Mouse (Mus musculus) forebrain, embryonic 14.5 days (tissue): ENCODE data around the gene Fkbp10. TPM values are rescaled to one million over a fixed set of nuclear protein-coding genes. Genes with fewer than 3 reads are reported as not detected.
A peak's percentile ranks its signal among the peaks of the same experiment; 100 is the strongest.

Experiments used
- ATAC-seq: fragments of 200-750 bp; cut with Nextera tagmentation; 2 replicates; pipeline ENCODE4 v1.8.0; 2017; ENCODE audit warnings: mild to moderate bottlenecking, moderate library complexity
- DNase-seq: peaks from one replicate; pipeline ENCODE4 v3.0.0-alpha.2; 2015; ENCODE audit warnings: low spot score
- H3K27ac ChIP-seq: fragments of 300-500 bp; sonication (generic); 2 replicates; pipeline ENCODE4 v1.5.1; 2014; ENCODE audit warnings: low read depth, mild to moderate bottlenecking, control low read depth, low read length, moderate library complexity
- H3K27me3 ChIP-seq: fragments of 300-500 bp; sonication (generic); replicated peaks from 2 replicates; pipeline ENCODE4 v1.6.1; 2014; ENCODE audit warnings: low read length, control low read depth, mixed read lengths; ENCODE audit not compliant: control insufficient read depth, insufficient read depth
- H3K36me3 ChIP-seq: fragments of 300-500 bp; sonication (generic); 2 replicates; pipeline ENCODE4 v1.6.1; 2014; ENCODE audit warnings: low read length, control low read depth; ENCODE audit not compliant: control insufficient read depth, insufficient read depth
- H3K4me1 ChIP-seq: fragments of 300-500 bp; sonication (generic); 2 replicates; pipeline ENCODE4 v1.6.1; 2014; ENCODE audit warnings: antibody characterized with exemption, low read length, control low read depth; ENCODE audit not compliant: control insufficient read depth, insufficient read depth
- H3K4me2 ChIP-seq: fragments of 300-500 bp; sonication (generic); 2 replicates; pipeline ENCODE4 v1.6.1; 2014; ENCODE audit warnings: mild to moderate bottlenecking, control low read depth, low read length
- H3K4me3 ChIP-seq: fragments of 300-500 bp; sonication (generic); 2 replicates; pipeline ENCODE4 v1.5.1; 2014; ENCODE audit warnings: low read depth, low read length, control low read depth
- H3K9ac ChIP-seq: fragments of 300-500 bp; sonication (generic); 2 replicates; pipeline ENCODE4 v1.6.1; 2014; ENCODE audit warnings: mild to moderate bottlenecking, low read length, control low read depth, moderate library complexity
- H3K9me3 ChIP-seq: fragments of 300-500 bp; sonication (generic); replicated peaks from 2 replicates; pipeline ENCODE4 v1.6.1; 2016; ENCODE audit warnings: low read length, control low read depth, mixed read lengths; ENCODE audit not compliant: control insufficient read depth
- WGBS: fragments of 180-500 bp; shearing (Covaris S2); extraction: QIAGEN DNeasy Blood & Tissue Kit; methylation state at CpG from one replicate; pipeline ENCODE4 v1.1.7; 2014; 5-methylcytosine and 5-hydroxymethylcytosine counted together
- polyA plus RNA-seq: library from polyadenylated mRNA; unstranded; fragments of >200 nt; fragmentation: Nextera tagmentation; extraction: Ambion mirVana; gene quantifications from 2 replicates; pipeline ENCODE4 v1.2.1, GENCODE M21; 2014

The Fkbp10 gene
- 16.1 and 20.8 TPM in 2 replicates for polyA plus RNA-seq

DNA sequence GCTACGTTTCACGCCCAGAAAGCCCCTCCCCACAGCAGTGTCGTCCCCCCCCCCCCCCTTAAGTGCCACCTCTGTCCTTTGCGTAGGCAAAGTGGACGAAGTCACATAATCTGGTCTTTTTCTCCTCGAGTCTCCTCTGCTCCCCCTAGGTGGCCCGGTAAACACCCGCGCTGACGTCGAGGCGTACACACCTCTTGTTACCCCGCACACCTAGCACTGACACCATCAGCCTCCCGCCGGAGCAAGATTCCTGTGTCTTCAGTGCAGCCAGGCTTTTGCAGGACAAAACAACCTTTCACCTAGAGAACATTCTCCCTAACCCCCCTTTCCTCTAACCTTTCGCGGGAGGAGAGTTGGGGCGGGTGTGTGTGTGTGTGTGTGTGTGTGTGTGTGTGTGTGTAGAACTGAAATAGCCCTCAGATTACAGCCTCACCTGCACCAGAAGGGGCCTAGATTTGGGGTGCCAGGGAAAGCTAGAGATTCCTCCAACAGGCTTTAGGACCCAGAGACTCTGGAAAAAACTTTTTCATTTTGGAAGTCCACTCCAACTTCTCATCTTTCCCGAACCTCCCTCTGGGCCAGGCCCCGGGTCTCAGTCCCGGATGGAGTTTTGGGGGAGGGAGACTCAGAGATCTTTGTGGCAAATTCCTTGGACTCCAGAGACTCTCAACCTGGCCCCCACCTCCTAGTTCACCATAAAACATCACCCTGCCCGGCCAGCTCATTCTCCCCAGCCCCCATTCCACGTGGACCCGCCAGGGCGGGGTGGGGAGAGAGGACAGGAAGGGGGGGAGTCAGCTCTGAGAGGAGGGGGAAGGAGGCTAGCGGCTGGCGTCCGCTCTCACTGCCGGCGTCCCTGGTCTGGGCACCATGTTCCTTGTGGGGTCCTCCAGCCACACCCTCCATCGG, at the start of gene Fkbp10:
Gene Fkbp10 (plus strand): TSS at position 784 of the 909 bp plus-strand sequence.
- under 1% methylated on average over 26 of the region's 31 CpGs for WGBS
- Histone ChIP-seq H3K9me3 (no peaks in the 10 kb centered on the region), H3K27ac (no peak within 1 kb of the TSS; the same call in 1 of the 2 replicates), H3K4me2 (peak within 1 kb of the TSS; percentile 64), H3K4me3 (peak within 1 kb of the TSS; percentile 56), H3K9ac (peak within 1 kb of the TSS; percentile 70), H3K27me3 (peaks cover 13% of the 10 kb centered on the region; the same call in 1 of the 2 replicates), H3K36me3 (no peaks in the 10 kb centered on the region), H3K4me1 (no peaks in the 10 kb centered on the region)
- DNase-seq (no peak), ATAC-seq (peak; percentile 16; the same call in 1 of the 2 replicates)

DNA sequence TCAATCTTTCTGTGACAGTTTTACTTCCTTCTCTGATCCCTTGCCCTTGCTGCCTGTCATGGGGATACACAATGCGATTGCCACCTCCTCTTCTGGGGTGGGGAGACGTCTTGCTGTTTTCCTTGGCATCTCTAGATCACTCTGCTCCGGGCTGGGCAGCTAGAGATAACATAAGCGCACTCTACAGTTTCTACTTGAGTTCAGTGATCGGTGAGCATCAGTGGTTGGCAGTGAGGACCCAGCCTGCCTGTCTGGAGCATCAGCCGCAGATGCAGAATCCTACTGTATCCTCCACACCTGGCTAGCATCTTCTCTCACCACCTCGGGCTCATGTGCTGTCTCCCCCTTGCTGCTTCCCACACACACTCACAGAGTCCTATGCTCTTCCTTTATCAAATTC, 46.4 kb upstream of the Fkbp10 start:
- H3K27ac ChIP-seq = no peak overlapping the region
- H3K36me3 ChIP-seq = peaks cover 15% of the 10 kb centered on the region
- no peak overlapping the region for H3K9ac ChIP-seq
- 86% methylated on average over 7 of the region's 7 CpGs for WGBS
- no peak overlapping the region for H3K4me2 ChIP-seq
- no peaks in the 10 kb centered on the region for H3K4me1 ChIP-seq
- no peak for ATAC-seq
- no peak for DNase-seq
- no peak overlapping the region for H3K4me3 ChIP-seq
- H3K9me3 ChIP-seq = no peaks in the 10 kb centered on the region
- H3K27me3 ChIP-seq = no peaks in the 10 kb centered on the region

DNA sequence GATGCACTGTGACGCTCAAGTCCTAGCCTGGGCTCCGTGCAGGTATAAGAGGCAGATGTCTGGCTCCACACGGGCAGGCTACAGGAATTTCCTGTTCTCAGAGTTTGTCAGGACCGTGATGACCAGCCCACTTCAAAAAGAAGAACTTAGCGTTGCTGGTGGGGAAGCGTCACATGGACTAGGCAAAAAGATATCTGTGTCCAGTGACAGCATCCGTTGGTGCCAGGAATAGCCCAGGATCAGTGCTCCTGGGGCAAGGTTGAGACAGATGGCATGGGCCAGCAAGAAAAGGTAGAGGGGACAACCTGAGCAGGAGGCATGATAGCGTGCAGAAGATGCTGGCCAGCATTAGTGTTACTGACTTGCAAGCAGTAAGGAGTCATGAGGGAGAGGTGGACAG, 45.7 kb upstream of the Fkbp10 start:
- H3K36me3 ChIP-seq = peaks cover 17% of the 10 kb centered on the region
- no peak overlapping the region for H3K9ac ChIP-seq
- ATAC-seq (no peak), DNase-seq (no peak)
- H3K9me3 ChIP-seq = no peaks in the 10 kb centered on the region
- H3K27me3 ChIP-seq = no peaks in the 10 kb centered on the region
- no peak overlapping the region for H3K4me3 ChIP-seq
- no peak overlapping the region for H3K27ac ChIP-seq
- no peaks in the 10 kb centered on the region for H3K4me1 ChIP-seq
- WGBS = 82% methylated on average over 8 of the region's 8 CpGs
- H3K4me2 ChIP-seq = no peak overlapping the region

DNA sequence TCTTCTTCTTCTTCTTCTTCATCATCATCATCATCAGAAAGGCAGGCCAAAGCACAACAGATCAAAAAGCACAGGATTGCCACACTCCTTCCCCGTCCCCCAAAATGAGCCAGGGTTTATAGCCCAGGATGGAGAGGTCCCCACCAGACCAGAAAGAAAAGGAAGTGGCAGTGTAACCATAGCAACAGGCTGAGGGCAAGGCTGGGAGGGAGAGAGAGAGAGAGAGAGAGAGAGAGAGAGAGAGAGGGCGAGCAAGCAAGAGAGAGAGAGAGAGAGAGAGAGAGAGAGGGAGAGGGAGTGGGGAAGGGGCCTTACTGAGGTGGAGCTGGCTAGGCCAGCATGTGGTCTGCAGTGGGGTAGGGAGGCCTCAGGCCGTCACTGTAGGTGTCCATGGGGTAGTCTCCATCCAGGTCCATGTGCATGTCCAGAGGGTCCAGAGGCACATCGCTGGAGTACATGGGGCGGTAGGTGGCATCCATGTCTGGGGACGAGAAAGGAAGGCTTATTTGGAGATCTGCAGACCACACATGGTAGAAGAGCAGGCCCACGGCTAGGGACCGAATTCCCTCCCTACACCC, 43.4 kb upstream of the Fkbp10 start:
- ATAC-seq = no peak

DNA sequence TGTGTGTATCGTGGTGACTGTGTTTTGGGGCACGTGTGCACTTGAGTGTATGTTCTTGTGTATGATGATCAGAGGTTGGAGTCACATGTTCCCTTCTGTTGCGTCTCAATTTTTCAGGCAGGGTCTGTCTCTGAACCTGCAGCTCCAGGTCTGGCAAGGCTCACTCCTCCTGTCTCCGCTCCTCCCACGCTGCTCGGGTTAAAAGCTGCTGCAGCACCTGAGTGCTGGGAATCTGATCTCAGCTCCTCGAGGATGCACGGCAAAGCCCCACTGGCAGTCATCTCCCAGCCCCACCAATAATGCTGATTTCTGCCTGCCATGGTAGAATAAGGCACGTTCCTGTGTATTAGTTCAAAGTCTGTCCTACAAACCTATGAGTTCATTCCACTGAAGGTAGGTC, 40.4 kb upstream of the Fkbp10 start:
- DNase-seq (no peak), ATAC-seq (no peak)
- Histone ChIP-seq H3K27me3 (no peaks in the 10 kb centered on the region), H3K9ac (no peak overlapping the region), H3K4me1 (no peaks in the 10 kb centered on the region), H3K36me3 (peaks cover 50% of the 10 kb centered on the region), H3K9me3 (no peaks in the 10 kb centered on the region), H3K27ac (no peak overlapping the region), H3K4me2 (no peak overlapping the region), H3K4me3 (no peak overlapping the region)
- 90% methylated on average over 9 of the region's 9 CpGs for WGBS

More for the DNA sequence above, 43.4 kb upstream of the Fkbp10 start:
- WGBS = 72% methylated on average over 7 of the region's 8 CpGs
- Histone ChIP-seq H3K27me3 (no peaks in the 10 kb centered on the region), H3K9me3 (no peaks in the 10 kb centered on the region), H3K4me1 (no peaks in the 10 kb centered on the region), H3K4me2 (no peak overlapping the region), H3K27ac (no peak overlapping the region), H3K4me3 (no peak overlapping the region), H3K9ac (no peak overlapping the region), H3K36me3 (peaks cover 36% of the 10 kb centered on the region)
- DNase-seq = no peak

DNA sequence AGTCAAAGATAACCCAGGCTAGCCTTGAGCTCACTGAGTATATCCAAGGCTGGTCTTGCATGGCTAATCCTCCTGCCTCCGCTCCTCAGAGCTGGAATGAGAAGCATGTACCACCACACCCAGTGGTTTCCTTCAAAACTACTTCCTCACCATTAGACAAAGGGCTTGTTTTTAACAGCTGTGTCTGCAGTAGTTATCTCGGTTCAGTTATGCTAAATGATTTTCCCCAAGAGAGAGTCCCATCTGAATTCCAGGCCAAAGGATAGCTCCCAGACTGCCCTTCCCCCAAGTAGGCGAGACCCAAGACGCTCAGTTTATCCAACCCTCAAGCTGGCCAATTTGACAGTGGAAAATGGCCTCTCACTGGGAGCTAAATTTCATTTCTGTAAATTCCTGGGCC, 39.5 kb upstream of the Fkbp10 start:
- peaks cover 56% of the 10 kb centered on the region for H3K36me3 ChIP-seq
- no peaks in the 10 kb centered on the region for H3K9me3 ChIP-seq
- no peak for DNase-seq
- H3K4me3 ChIP-seq = no peak overlapping the region
- no peak overlapping the region for H3K9ac ChIP-seq
- H3K4me1 ChIP-seq = no peaks in the 10 kb centered on the region
- no peak overlapping the region for H3K4me2 ChIP-seq
- 85% methylated on average over 4 of the region's 4 CpGs for WGBS
- H3K27me3 ChIP-seq = no peaks in the 10 kb centered on the region
- H3K27ac ChIP-seq = no peak overlapping the region
- ATAC-seq = no peak

DNA sequence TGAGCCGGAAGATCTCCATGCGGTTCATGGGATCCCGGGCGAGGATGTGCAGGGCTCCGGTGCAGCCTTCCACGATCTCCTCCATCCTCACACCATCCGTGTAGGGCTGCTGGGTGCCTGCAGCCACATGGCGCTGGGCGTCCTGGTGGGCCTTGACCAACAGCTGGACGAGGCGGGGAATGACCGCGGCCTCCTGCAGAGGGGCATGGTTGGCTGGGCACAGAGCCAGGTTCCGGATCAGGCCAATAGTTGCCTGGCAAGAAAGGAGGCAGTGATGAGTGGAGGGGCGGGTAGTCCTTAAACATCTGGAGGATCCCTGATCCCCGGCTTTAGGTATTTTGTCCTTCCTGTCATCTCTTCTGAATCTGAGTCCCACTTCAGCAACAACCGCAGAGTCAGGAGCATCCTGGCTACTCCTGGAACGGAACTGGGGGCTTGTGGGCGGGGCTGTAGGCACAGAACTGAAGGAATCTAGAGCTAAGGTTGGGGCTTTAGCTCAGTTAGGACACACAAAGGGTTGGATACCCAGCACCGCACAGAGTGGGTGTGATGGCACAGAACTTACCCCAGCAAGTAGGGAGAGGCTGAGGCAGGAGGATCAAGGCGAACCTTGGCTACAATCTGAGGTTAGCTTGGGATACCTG, 38.6 kb upstream of the Fkbp10 start:
- H3K9ac ChIP-seq = no peak overlapping the region
- H3K4me1 ChIP-seq = no peaks in the 10 kb centered on the region
- peaks cover 57% of the 10 kb centered on the region for H3K36me3 ChIP-seq
- no peak overlapping the region for H3K4me3 ChIP-seq
- 90% methylated on average over 21 of the region's 21 CpGs for WGBS
- no peaks in the 10 kb centered on the region for H3K27me3 ChIP-seq
- ATAC-seq (no peak), DNase-seq (no peak)
- no peak overlapping the region for H3K4me2 ChIP-seq
- H3K27ac ChIP-seq = no peak overlapping the region
- H3K9me3 ChIP-seq = no peaks in the 10 kb centered on the region

GRCm38 (mm10) chr11:100377989-100378388, 37.5 kb upstream of the Fkbp10 start:
- ATAC-seq (no peak), DNase-seq (no peak)
- no peak overlapping the region for H3K9ac ChIP-seq
- no peak overlapping the region for H3K4me2 ChIP-seq
- no peaks in the 10 kb centered on the region for H3K9me3 ChIP-seq
- H3K4me1 ChIP-seq = no peaks in the 10 kb centered on the region
- 96% methylated on average over 14 of the region's 14 CpGs for WGBS
- H3K27me3 ChIP-seq = no peaks in the 10 kb centered on the region
- H3K27ac ChIP-seq = no peak overlapping the region
- peaks cover 60% of the 10 kb centered on the region for H3K36me3 ChIP-seq
- H3K4me3 ChIP-seq = no peak overlapping the region
